Comparison of ENCODE assay signal across 13 mouse cellular contexts in genomic region chr19:37585210-37585609, GRCm38 (mm10). TPM values are rescaled to one million over a fixed set of nuclear protein-coding genes. Genes with fewer than 3 reads are reported as not detected.
DNase-seq lines count a peak whose midpoint lies in the region; ATAC-seq lines count a peak whose summit lies in the region.
"Had no signal": no experiment of that assay in that cellular context is flagged by ENCODE, and none has a peak within 500 bp of the region (broad histone marks: within the 10 kb centered on the region; RNA-seq: fewer than 3 reads in every experiment).

No protein-coding gene starts in this region.

- no peaks in the 10 kb centered on the region for H3K27me3 ChIP-seq in kidney, embryonic 15.5 days
- H3K27me3 ChIP-seq in megakaryocyte, embryonic 14.5 days (replicated peaks), result no peaks in the 10 kb centered on the region
- H3K27me3 ChIP-seq in neural tube, embryonic 15.5 days (replicated peaks), result no peaks in the 10 kb centered on the region
- H3K27me3 ChIP-seq in forebrain, embryonic 10.5 days (ENCODE audit: poor library complexity, severe bottlenecking), result no peaks in the 10 kb centered on the region
- H3K27me3 ChIP-seq: midbrain, embryonic 12.5 days had no signal

- H3K4me3 ChIP-seq in kidney, embryonic 15.5 days (replicated peaks), result no peak overlapping the region
- H3K4me3 ChIP-seq in megakaryocyte, embryonic 14.5 days (replicated peaks), result peak overlapping the region; percentile 64
- no peak overlapping the region for H3K4me3 ChIP-seq in neural tube, embryonic 15.5 days (replicated peaks)
- H3K4me3 ChIP-seq in forebrain, embryonic 10.5 days, result no peak overlapping the region
- H3K4me3 ChIP-seq: layer of hippocampus, adult 2 months; midbrain, embryonic 12.5 days had no signal

- H3K4me2 ChIP-seq in kidney, embryonic 15.5 days, result 0 out of 2 replicates have a peak overlapping the region, but pooled peaks have one; percentile 5
- no peak overlapping the region for H3K4me2 ChIP-seq in neural tube, embryonic 15.5 days
- H3K4me2 ChIP-seq: midbrain, embryonic 12.5 days had no signal

- H3K9ac ChIP-seq in kidney, embryonic 15.5 days, result no peak overlapping the region
- no peak overlapping the region for H3K9ac ChIP-seq in neural tube, embryonic 15.5 days (replicated peaks)
- H3K9ac ChIP-seq: midbrain, embryonic 12.5 days had no signal

- H3K9me3 ChIP-seq in kidney, embryonic 15.5 days (replicated peaks), result no peaks in the 10 kb centered on the region
- H3K9me3 ChIP-seq in megakaryocyte, embryonic 14.5 days, result no peaks in the 10 kb centered on the region
- no peaks in the 10 kb centered on the region for H3K9me3 ChIP-seq in neural tube, embryonic 15.5 days (replicated peaks)
- H3K9me3 ChIP-seq in forebrain, embryonic 10.5 days, result no peaks in the 10 kb centered on the region
- H3K9me3 ChIP-seq: midbrain, embryonic 12.5 days had no signal

- H3K36me3 ChIP-seq in kidney, embryonic 15.5 days, result peaks cover 2% of the 10 kb centered on the region; the same call in 1 of the 2 replicates
- H3K36me3 ChIP-seq in megakaryocyte, embryonic 14.5 days (replicated peaks; ENCODE audit: low read length), result peaks cover 93% of the 10 kb centered on the region
- no peaks in the 10 kb centered on the region for H3K36me3 ChIP-seq in neural tube, embryonic 15.5 days
- no peaks in the 10 kb centered on the region for H3K36me3 ChIP-seq in forebrain, embryonic 10.5 days (replicated peaks)
- H3K36me3 ChIP-seq: midbrain, embryonic 12.5 days had no signal

- ATAC-seq in kidney, embryonic 15.5 days (replicated peaks; ENCODE audit: low FRiP score), result no peak
- ATAC-seq in megakaryocyte, adult 5-6 weeks (ENCODE audit: poor library complexity, severe bottlenecking), result no peak
- peak; percentile 93 to 97 for ATAC-seq in hematopoietic stem cell, adult 5-6 weeks (replicated peaks in 1 of 2; ENCODE audit: insufficient read depth in 1 of 2, low FRiP score in 2 of 2, low TSS enrichment in 1 of 2, low read depth in 1 of 2, poor library complexity in 2 of 2, severe bottlenecking in 2 of 2)
- no peak for ATAC-seq in neural tube, embryonic 15.5 days (ENCODE audit: low FRiP score)
- ATAC-seq: hindbrain, embryonic 16.5 days had no signal

- H3K4me1 ChIP-seq in kidney, embryonic 15.5 days, result no peaks in the 10 kb centered on the region; the same call in 1 of the 2 replicates
- peaks cover 24% of the 10 kb centered on the region for H3K4me1 ChIP-seq in megakaryocyte, embryonic 14.5 days
- no peaks in the 10 kb centered on the region for H3K4me1 ChIP-seq in neural tube, embryonic 15.5 days
- peaks cover 15% of the 10 kb centered on the region for H3K4me1 ChIP-seq in forebrain, embryonic 10.5 days
- H3K4me1 ChIP-seq: midbrain, embryonic 12.5 days had no signal

- H3K27ac ChIP-seq in kidney, embryonic 15.5 days, result no peak overlapping the region
- H3K27ac ChIP-seq in neural tube, embryonic 15.5 days (replicated peaks), result no peak overlapping the region
- H3K27ac ChIP-seq in forebrain, embryonic 10.5 days, result no peak overlapping the region
- H3K27ac ChIP-seq: layer of hippocampus, adult 2 months; midbrain, embryonic 12.5 days had no signal

- DNase-seq in kidney, adult 18-20 months, result no peak
- DNase-seq in mesoderm, embryonic 11.5 days (ENCODE audit: low read depth, low spot score), result peak; percentile 56
- no peak for DNase-seq in forebrain, embryonic 10.5 days (ENCODE audit: extremely low spot score, low spot score)
- DNase-seq: cerebellum, adult 9-10 months; gastrocnemius, postnatal 36 days had no signal

- 35% methylated on average over 14 of the region's 14 CpGs for WGBS in kidney, embryonic 15.5 days
- 56% methylated on average over 14 of the region's 14 CpGs for WGBS in neural tube, embryonic 15.5 days
- WGBS in forebrain, embryonic 10.5 days, result 79% methylated on average over 14 of the region's 14 CpGs

RNA-seq across cellular contexts. Expression of gene Exoc6, which starts 35.0 kb away (rescaled TPM):
- 23.2 and 23.4 TPM in 2 replicates for polyA plus RNA-seq in kidney, embryonic 15.5 days (2015; fragmentation: Nextera tagmentation; extraction: Ambion mirVana)
- 6.6 and 14.1 TPM in 2 replicates for polyA plus RNA-seq in megakaryocyte, embryonic 14.5 days (2012; ENCODE audit: insufficient read depth, low replicate concordance)
- total RNA-seq in megakaryocyte, adult 5-6 weeks (2015), result 67.1 and 69.4 TPM in 2 replicates
- total RNA-seq in megakaryocyte, adult 5-6 weeks (2017), result 96.3 and 108 TPM in 2 replicates
- 101 and 116 TPM in 2 replicates for total RNA-seq in hematopoietic stem cell, adult 5-6 weeks (2017)
- polyA plus RNA-seq in neural tube, embryonic 15.5 days (2015; fragmentation: Nextera tagmentation; extraction: Ambion mirVana), result 19.7 and 20.3 TPM in 2 replicates
- 9.3 and 9.6 TPM in 2 replicates for polyA plus RNA-seq in forebrain, embryonic 10.5 days (2016; fragmentation: Nextera tagmentation; extraction: Ambion mirVana)

Comparison
In these comparisons a context has a peak if more than half of its experiments do, and no peak if none do; other contexts are left out.
1. ATAC-seq: peak in hematopoietic stem cell, adult 5-6 weeks (2 of 2); none in kidney, embryonic 15.5 days (single experiment), megakaryocyte, adult 5-6 weeks (single experiment) and neural tube, embryonic 15.5 days (single experiment).